Comparison of ENCODE assay signal across 8 mouse cellular contexts in genomic region chr12:112706704-112707572, GRCm38 (mm10). TPM values are rescaled to one million over a fixed set of nuclear protein-coding genes. Genes with fewer than 3 reads are reported as not detected.
DNase-seq lines count a peak whose midpoint lies in the region; ATAC-seq lines count a peak whose summit lies in the region.

No protein-coding gene starts in this region.

- peak; percentile 99 for ATAC-seq in megakaryocyte progenitor cell, adult 5-6 weeks (replicated peaks; ENCODE audit: poor library complexity)

- peak; percentile 75 for DNase-seq in T-cell, adult 2 months (ENCODE audit: low spot score)
- peak; percentile 87 to 93 for DNase-seq in cerebellum, postnatal 4 days (ENCODE audit: low spot score in 2 of 2)
- DNase-seq in gastrocnemius, adult 8-10 months (ENCODE audit: low spot score in 2 of 2): peak; percentile 78 to 80
- DNase-seq in induced T-regulatory cell, adult 2 months (ENCODE audit: low read depth): peak; percentile 88
- peak; percentile 72 to 94 for DNase-seq in left cerebral cortex, adult 9 months (ENCODE audit: low spot score in 2 of 2)
- peak; percentile 85 for DNase-seq in right cerebral cortex, postnatal 14 days
- DNase-seq in urinary bladder, postnatal 25 days (ENCODE audit: low spot score): peak; percentile 94

RNA-seq across cellular contexts. Expression of gene Cep170b, which starts 13.3 kb away (rescaled TPM):
- total RNA-seq in gastrocnemius, adult 8-10 months (2022): 10 to 100 TPM in 3 of 4 experiments, 1 to 10 TPM in 1; 9.8 to 18.4 (median 12.5) TPM
- total RNA-seq in megakaryocyte progenitor cell, adult 5-6 weeks (2015): 0.59 and 2.1 TPM in 2 replicates
- total RNA-seq in megakaryocyte progenitor cell, adult 5-6 weeks (2017): 1.1 and 4.7 TPM in 2 replicates

RNA-seq across cellular contexts. Expression of gene Zbtb42, which starts 28.3 kb away (rescaled TPM):
- total RNA-seq in gastrocnemius, adult 8-10 months (2022): under 1 TPM; 0.48 to 0.90 (median 0.58) TPM
- total RNA-seq in megakaryocyte progenitor cell, adult 5-6 weeks (2015): 1.8 and 2.1 TPM in 2 replicates
- 0.54 and 0.92 TPM in 2 replicates for total RNA-seq in megakaryocyte progenitor cell, adult 5-6 weeks (2017)

RNA-seq across cellular contexts. Expression of gene Akt1, which starts 32.3 kb away (rescaled TPM):
- 10 to 100 TPM; 41.6 to 42.5 (median 42.0) TPM for total RNA-seq in gastrocnemius, adult 8-10 months (2022)
- total RNA-seq in megakaryocyte progenitor cell, adult 5-6 weeks (2015): 84.3 and 85.6 TPM in 2 replicates
- total RNA-seq in megakaryocyte progenitor cell, adult 5-6 weeks (2017): 74.8 and 96.1 TPM in 2 replicates

RNA-seq across cellular contexts. Expression of gene Pld4, which starts 53.5 kb away (rescaled TPM):
- 1 to 10 TPM in 3 of 4 experiments, under 1 TPM in 1; 0.48 to 2.5 (median 1.7) TPM for total RNA-seq in gastrocnemius, adult 8-10 months (2022)
- total RNA-seq in megakaryocyte progenitor cell, adult 5-6 weeks (2015): 26.6 and 48.3 TPM in 2 replicates
- total RNA-seq in megakaryocyte progenitor cell, adult 5-6 weeks (2017): 16.4 and 26.7 TPM in 2 replicates

Comparison
In these comparisons a context has a peak if more than half of its experiments do, and no peak if none do; other contexts are left out.
1. Peak in every context shown above with its lines: DNase-seq and ATAC-seq.